Mouse (Mus musculus): ENCODE results near the gene Gm436.

Gene Gm436

GRCm38 (mm10) chr4:144686268-144686667, at the start of gene Gm436:
Gm436 (minus strand) TSS chr4:144686368.
- no peak for DNase-seq (ENCODE audit: low read depth, low spot score)

- no peak for DNase-seq (ENCODE audit: low read depth, low spot score)
These were observed 35.1 kb upstream of the Gm436 start, which contains the start of gene Gm13178 for GRCm38 (mm10) chr4:144721304-144721703. Gm13178 (minus strand) TSS chr4:144721404.

- DNase-seq (ENCODE audit: low read depth, low spot score) = no peak
These were observed 33.5 kb upstream of the Gm436 start for GRCm38 (mm10) chr4:144719691-144720090.

GRCm38 (mm10) chr4:144718288-144718687, 32.1 kb upstream of the Gm436 start:
- DNase-seq (ENCODE audit: low read depth, low spot score) = no peak

GRCm38 (mm10) chr4:144638263-144638662, 47.9 kb downstream of the Gm436 start:
- DNase-seq (ENCODE audit: low read depth, low spot score) = no peak
